Mouse (Mus musculus): Measurements from ENCODE around the gene Trem2.

GRCm38 (mm10) chr17:48391446-48391845 lies 45.2 kb downstream of the Trem2 start:
- no peak for TF ChIP-seq POLR2A (IDR thresholded peaks at IDR 0.05; ENCODE audit: insufficient read depth, low read length)
- TF ChIP-seq CTCF (IDR thresholded peaks at IDR 0.05; ENCODE audit: low read depth, low read length) = no peak
- TF ChIP-seq EP300 (IDR thresholded peaks at IDR 0.05; ENCODE audit: insufficient read depth, low read depth, low read length) = no peak
